Mouse (Mus musculus) embryo, embryonic 10.5 days (tissue): ENCODE measurements around the gene Pld3.
"Not testable (repeated sequence)": the region's sequence is repeated elsewhere in the genome, so short reads cannot be mapped to it uniquely, and the experiment has no call there.

Experiments used
- DNase-seq: peaks from one replicate; pipeline ENCODE4 v3.0.0-alpha.2; 2015; ENCODE audit warnings: low spot score

The Pld3 gene

GRCm38 (mm10) chr7:27523805-27524204 lies 29.2 kb downstream of the Pld3 start:
- DNase-seq: no peak

GRCm38 (mm10) chr7:27522967-27523366 lies 30.1 kb downstream of the Pld3 start, which contains the start of gene Hipk4:
Gene Hipk4 (plus strand): TSS chr7:27523267.
- DNase-seq: no peak

- no peak for DNase-seq
Observed at GRCm38 (mm10) chr7:27520599-27520998, 32.4 kb downstream of the Pld3 start.

GRCm38 (mm10) chr7:27520104-27520503 lies 32.9 kb downstream of the Pld3 start:
- no peak for DNase-seq

GRCm38 (mm10) chr7:27518314-27518713 lies 34.7 kb downstream of the Pld3 start:
- no peak for DNase-seq

- DNase-seq: no peak
Observed at GRCm38 (mm10) chr7:27514961-27515360, 38.1 kb downstream of the Pld3 start.

GRCm38 (mm10) chr7:27510809-27511208 lies 42.2 kb downstream of the Pld3 start:
- DNase-seq: no peak

- peak; percentile 79 for DNase-seq
Observed at GRCm38 (mm10) chr7:27508648-27509005, 44.4 kb downstream of the Pld3 start.

GRCm38 (mm10) chr7:27507711-27508647 lies 45.0 kb downstream of the Pld3 start:
- peak; percentile 99 for DNase-seq

- DNase-seq: peak; percentile 60
Observed at GRCm38 (mm10) chr7:27506765-27507370, 46.1 kb downstream of the Pld3 start.

- no peak for DNase-seq
Observed at GRCm38 (mm10) chr7:27501620-27502019, 51.4 kb downstream of the Pld3 start.

GRCm38 (mm10) chr7:27499036-27499435 lies 54.0 kb downstream of the Pld3 start, which contains the start of gene Prx:
Gene Prx (plus strand): TSS chr7:27499324.
- no peak for DNase-seq

GRCm38 (mm10) chr7:27494659-27495367 lies 58.2 kb downstream of the Pld3 start:
- not testable (repeated sequence) for DNase-seq

- DNase-seq: no peak
Observed at GRCm38 (mm10) chr7:27493450-27493849, 59.6 kb downstream of the Pld3 start.

- no peak for DNase-seq
Observed at GRCm38 (mm10) chr7:27493022-27493421, 60.0 kb downstream of the Pld3 start.

- DNase-seq: no peak
Observed at GRCm38 (mm10) chr7:27491856-27492255, 61.2 kb downstream of the Pld3 start.

GRCm38 (mm10) chr7:27490543-27491329 lies 62.3 kb downstream of the Pld3 start:
- DNase-seq: peak; percentile 90

GRCm38 (mm10) chr7:27490227-27490542 lies 62.8 kb downstream of the Pld3 start:
- no peak for DNase-seq

GRCm38 (mm10) chr7:27489270-27489869 lies 63.6 kb downstream of the Pld3 start:
- no peak for DNase-seq

- peak; percentile 43 for DNase-seq
Observed at GRCm38 (mm10) chr7:27487740-27488268, 65.2 kb downstream of the Pld3 start.
